Mouse (Mus musculus): ENCODE measurements around the gene Uqcr11. TPM values are rescaled to one million over a fixed set of nuclear protein-coding genes. Genes with fewer than 3 reads are reported as not detected.

Uqcr11 gene
- polyA plus RNA-seq, 1 experiment from 2014 or later = 899 TPM

DNA sequence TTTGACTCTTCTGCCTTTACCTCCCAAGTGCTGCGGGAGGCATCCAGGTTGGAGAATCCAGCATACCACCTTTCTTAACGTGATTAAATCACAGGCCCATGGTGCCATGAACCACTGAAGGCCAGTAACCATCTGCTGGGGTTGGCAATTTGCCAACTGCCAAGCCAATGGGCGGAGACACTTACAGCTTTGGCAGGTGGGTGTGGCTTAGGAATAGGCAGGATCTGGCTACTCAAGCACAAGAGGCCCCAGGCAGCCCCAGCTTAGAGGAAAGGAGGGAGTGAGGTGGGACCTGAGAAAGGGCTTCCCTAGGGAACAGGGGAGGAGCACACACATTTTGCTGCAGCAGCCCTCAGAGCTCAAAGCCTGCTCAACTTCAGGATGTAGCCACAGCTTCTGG, 11.7 kb upstream of the Uqcr11 start:
- WGBS = 46% methylated on average over 3 of the region's 3 CpGs
- Histone ChIP-seq H3K4me3 (ENCODE audit: low read depth, low read length) (no peak overlapping the region), H3K4me2 (replicated peaks; ENCODE audit: low read depth) (no peak overlapping the region), H3K4me1 (replicated peaks; ENCODE audit: control insufficient read depth, insufficient read depth) (no peaks in the 10 kb centered on the region), H3K27me3 (ENCODE audit: control insufficient read depth, insufficient read depth, low read length) (no peaks in the 10 kb centered on the region), H3K9me3 (ENCODE audit: control insufficient read depth, low read length) (no peaks in the 10 kb centered on the region), H3K9ac (ENCODE audit: low read length) (0 out of 2 replicates have a peak overlapping the region, but pooled peaks have one; percentile 14), H3K36me3 (ENCODE audit: control insufficient read depth, insufficient read depth, low read length) (peaks cover 60% of the 10 kb centered on the region), H3K27ac (replicated peaks) (peak overlapping the region; percentile 61; the same call in 1 of the 2 replicates)
- DNase-seq (ENCODE audit: low spot score) (peak; percentile 82), ATAC-seq (ENCODE audit: low FRiP score, low TSS enrichment) (peak; percentile 53)
- TF ChIP-seq EP300 (optimal IDR thresholded peaks at IDR 0.05) (no peak), CTCF (IDR thresholded peaks at IDR 0.05; ENCODE audit: low read depth) (no peak)

DNA sequence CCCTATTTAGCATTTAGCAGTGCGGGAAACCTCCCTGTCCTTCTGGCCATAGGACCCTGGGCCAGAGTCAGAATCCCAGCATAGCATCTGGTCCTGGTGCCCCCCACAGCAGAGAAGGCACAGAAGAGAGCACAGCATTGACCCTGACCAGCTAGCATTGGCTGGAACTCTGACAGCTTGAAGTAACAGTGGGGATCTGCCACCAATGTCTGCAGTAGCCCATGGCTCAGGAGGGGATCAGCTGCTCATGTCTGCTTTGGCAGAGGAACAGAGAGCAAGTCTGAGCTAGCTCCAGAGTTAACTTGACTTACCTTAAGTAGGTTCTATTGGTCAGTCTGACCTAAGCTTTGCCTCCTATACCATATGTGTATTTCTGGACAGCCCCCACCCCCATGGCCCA, 11.2 kb upstream of the Uqcr11 start:
- TF ChIP-seq CTCF (IDR thresholded peaks at IDR 0.05; ENCODE audit: low read depth) = no peak
- TF ChIP-seq EP300 (optimal IDR thresholded peaks at IDR 0.05) = no peak
- 95% methylated on average over 1 of the region's 1 CpGs for WGBS
- Histone ChIP-seq H3K9ac (ENCODE audit: low read length) (no peak overlapping the region), H3K4me3 (ENCODE audit: low read depth, low read length) (no peak overlapping the region), H3K27ac (replicated peaks) (no peak overlapping the region), H3K4me1 (replicated peaks; ENCODE audit: control insufficient read depth, insufficient read depth) (no peaks in the 10 kb centered on the region), H3K27me3 (ENCODE audit: control insufficient read depth, insufficient read depth, low read length) (no peaks in the 10 kb centered on the region), H3K4me2 (replicated peaks; ENCODE audit: low read depth) (no peak overlapping the region), H3K36me3 (ENCODE audit: control insufficient read depth, insufficient read depth, low read length) (peaks cover 60% of the 10 kb centered on the region), H3K9me3 (ENCODE audit: control insufficient read depth, low read length) (no peaks in the 10 kb centered on the region)
- DNase-seq (ENCODE audit: low spot score) = no peak
- ATAC-seq (ENCODE audit: low FRiP score, low TSS enrichment) = no peak

DNA sequence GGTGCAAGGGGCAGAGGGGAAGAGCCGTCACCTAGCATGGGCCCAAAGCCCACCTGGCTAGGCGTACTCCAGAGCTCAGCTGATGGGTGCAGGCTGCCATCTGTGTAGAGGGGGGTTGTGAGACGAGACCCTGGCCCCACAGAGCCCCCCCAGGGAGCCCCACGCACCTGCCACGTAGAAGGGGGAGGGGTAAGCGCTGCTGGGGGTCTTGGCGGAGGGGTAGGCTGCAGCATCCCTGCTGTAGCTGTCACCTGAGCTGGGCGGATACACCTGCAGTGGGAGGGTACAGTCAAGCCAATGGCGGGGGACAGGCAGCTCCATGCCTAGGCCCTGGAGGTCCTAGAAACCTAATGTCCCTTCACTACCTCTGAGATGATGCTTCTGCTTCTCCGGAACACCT, 10.7 kb upstream of the Uqcr11 start:
- H3K9ac ChIP-seq (ENCODE audit: low read length) = no peak overlapping the region
- no peak overlapping the region for H3K4me3 ChIP-seq (ENCODE audit: low read depth, low read length)
- no peak for TF ChIP-seq CTCF (IDR thresholded peaks at IDR 0.05; ENCODE audit: low read depth)
- no peak for TF ChIP-seq EP300 (optimal IDR thresholded peaks at IDR 0.05)
- no peaks in the 10 kb centered on the region for H3K4me1 ChIP-seq (replicated peaks; ENCODE audit: control insufficient read depth, insufficient read depth)
- WGBS = 91% methylated on average over 10 of the region's 10 CpGs
- H3K27ac ChIP-seq (replicated peaks) = no peak overlapping the region
- DNase-seq (ENCODE audit: low spot score) (no peak), ATAC-seq (ENCODE audit: low FRiP score, low TSS enrichment) (no peak)
- no peak overlapping the region for H3K4me2 ChIP-seq (replicated peaks; ENCODE audit: low read depth)
- H3K9me3 ChIP-seq (ENCODE audit: control insufficient read depth, low read length) = no peaks in the 10 kb centered on the region
- H3K27me3 ChIP-seq (ENCODE audit: control insufficient read depth, insufficient read depth, low read length) = no peaks in the 10 kb centered on the region
- peaks cover 63% of the 10 kb centered on the region for H3K36me3 ChIP-seq (ENCODE audit: control insufficient read depth, insufficient read depth, low read length)

DNA sequence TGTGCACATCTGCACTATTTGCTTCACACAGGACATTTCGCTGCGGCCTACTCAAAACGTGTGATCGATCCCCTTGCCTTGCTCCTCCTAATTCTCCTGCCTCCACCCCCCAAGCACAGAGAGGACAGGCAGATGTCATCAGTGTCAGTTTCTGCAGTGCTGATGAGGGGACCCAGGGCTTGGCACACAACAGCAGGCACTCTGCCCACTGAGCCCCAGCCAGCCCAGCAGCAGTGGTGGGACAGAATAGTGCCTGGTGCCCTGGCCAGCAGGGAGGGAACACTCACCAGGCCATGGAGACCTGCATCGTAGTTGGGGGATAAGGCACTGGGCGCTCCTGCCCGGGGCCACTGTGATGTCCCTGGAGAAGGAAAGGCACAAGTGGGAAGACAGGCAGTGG, 8.9 kb upstream of the Uqcr11 start:
- 89% methylated on average over 7 of the region's 7 CpGs for WGBS
- H3K9me3 ChIP-seq (ENCODE audit: control insufficient read depth, low read length) = no peaks in the 10 kb centered on the region
- no peak for DNase-seq (ENCODE audit: low spot score)
- H3K4me2 ChIP-seq (replicated peaks; ENCODE audit: low read depth) = no peak overlapping the region
- no peak for ATAC-seq (ENCODE audit: low FRiP score, low TSS enrichment)
- H3K36me3 ChIP-seq (ENCODE audit: control insufficient read depth, insufficient read depth, low read length) = peaks cover 67% of the 10 kb centered on the region
- no peak overlapping the region for H3K4me3 ChIP-seq (ENCODE audit: low read depth, low read length)
- H3K27ac ChIP-seq (replicated peaks) = no peak overlapping the region
- H3K27me3 ChIP-seq (ENCODE audit: control insufficient read depth, insufficient read depth, low read length) = no peaks in the 10 kb centered on the region
- TF ChIP-seq CTCF (IDR thresholded peaks at IDR 0.05; ENCODE audit: low read depth) = no peak
- no peak for TF ChIP-seq EP300 (optimal IDR thresholded peaks at IDR 0.05)
- no peak overlapping the region for H3K9ac ChIP-seq (ENCODE audit: low read length)
- H3K4me1 ChIP-seq (replicated peaks; ENCODE audit: control insufficient read depth, insufficient read depth) = no peaks in the 10 kb centered on the region

DNA sequence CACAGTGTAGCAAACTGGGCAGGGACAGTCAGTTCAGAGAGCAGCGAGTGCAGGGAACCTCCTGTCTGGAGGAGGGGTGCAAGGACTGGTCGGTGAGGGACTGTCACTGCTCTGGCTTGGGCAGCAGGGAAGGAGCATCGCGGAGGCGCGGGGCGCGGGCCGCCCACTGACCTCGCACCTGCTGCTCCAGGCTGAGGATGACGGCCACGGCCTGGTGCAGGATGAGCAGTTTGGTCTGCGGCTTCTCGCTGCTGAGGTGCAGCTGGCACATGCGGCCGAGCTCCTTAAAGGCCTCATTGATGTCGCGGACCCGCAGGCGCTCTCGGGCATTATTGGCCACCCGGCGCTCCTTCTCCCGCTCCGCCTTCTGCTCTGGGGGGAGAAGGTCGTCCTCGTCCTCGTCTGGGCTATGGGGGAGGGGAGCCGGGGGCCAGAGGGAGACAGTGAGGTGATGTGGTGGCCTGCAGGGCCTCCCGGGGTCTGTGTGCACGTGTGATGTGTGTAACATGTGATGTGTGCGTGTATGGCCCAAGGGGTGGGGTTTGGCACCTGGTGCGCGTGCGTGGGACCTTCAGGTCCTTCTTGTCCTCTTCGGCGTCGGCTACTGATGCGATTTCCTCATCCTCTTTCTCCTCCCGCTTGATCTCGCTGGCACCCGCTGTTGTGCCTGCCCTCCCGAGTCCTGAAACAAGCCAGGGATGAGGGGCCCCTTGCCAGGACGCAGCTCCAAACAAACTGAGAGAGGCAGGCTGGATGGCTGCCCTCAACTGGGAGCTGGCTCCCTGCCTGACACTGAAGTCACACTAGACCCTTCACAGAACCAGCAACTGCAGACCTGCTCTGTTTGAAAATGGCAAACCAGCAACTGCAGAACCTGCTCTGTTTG, 6.3 kb upstream of the Uqcr11 start:
- H3K4me2 ChIP-seq (replicated peaks; ENCODE audit: low read depth) = no peak overlapping the region
- H3K4me3 ChIP-seq (ENCODE audit: low read depth, low read length) = no peak overlapping the region
- 73% methylated on average over 43 of the region's 44 CpGs for whole genome bisulfite sequencing
- H3K9ac ChIP-seq (ENCODE audit: low read length) = no peak overlapping the region
- TF ChIP-seq EP300 (optimal IDR thresholded peaks at IDR 0.05) = no peak
- no peak for TF ChIP-seq CTCF (IDR thresholded peaks at IDR 0.05; ENCODE audit: low read depth)
- H3K27ac ChIP-seq (replicated peaks) = peak overlapping the region; percentile 45
- peak; percentile 9; the same call in 1 of the 2 replicates for ATAC-seq (ENCODE audit: low FRiP score, low TSS enrichment)
- H3K27me3 ChIP-seq (ENCODE audit: control insufficient read depth, insufficient read depth, low read length) = no peaks in the 10 kb centered on the region
- H3K4me1 ChIP-seq (replicated peaks; ENCODE audit: control insufficient read depth, insufficient read depth) = no peaks in the 10 kb centered on the region
- peaks cover 60% of the 10 kb centered on the region for H3K36me3 ChIP-seq (ENCODE audit: control insufficient read depth, insufficient read depth, low read length)
- no peaks in the 10 kb centered on the region for H3K9me3 ChIP-seq (ENCODE audit: control insufficient read depth, low read length)
- DNase-seq (ENCODE audit: low spot score) = peak; percentile 53

DNA sequence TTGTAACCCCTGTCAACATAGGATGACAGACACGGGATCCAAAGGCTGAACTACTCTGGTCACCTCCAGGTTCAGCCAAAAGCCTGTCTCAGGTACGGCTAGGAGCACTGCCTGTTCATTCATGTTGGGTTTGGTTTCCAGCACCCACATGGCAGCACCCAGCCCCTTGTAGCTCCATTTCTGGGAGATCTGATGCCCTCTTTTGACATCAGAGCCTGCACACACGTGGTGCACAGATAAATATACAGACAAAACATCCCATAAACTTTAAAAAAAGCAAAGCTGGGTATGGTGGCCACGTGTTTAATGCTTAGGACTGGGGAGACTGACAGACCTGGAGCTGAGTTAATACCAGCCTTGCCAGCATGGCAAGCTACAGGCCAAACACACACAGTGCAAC, 1.3 kb upstream of the Uqcr11 start:
- 0 out of 2 replicates have a peak overlapping the region, but pooled peaks have one; percentile 8 for H3K27ac ChIP-seq (replicated peaks)
- H3K36me3 ChIP-seq (ENCODE audit: control insufficient read depth, insufficient read depth, low read length) = peaks cover 32% of the 10 kb centered on the region
- ATAC-seq (ENCODE audit: low FRiP score, low TSS enrichment) (no peak), DNase-seq (ENCODE audit: low spot score) (no peak)
- H3K4me2 ChIP-seq (replicated peaks; ENCODE audit: low read depth) = no peak overlapping the region
- TF ChIP-seq EP300 (optimal IDR thresholded peaks at IDR 0.05) (no peak), CTCF (IDR thresholded peaks at IDR 0.05; ENCODE audit: low read depth) (no peak)
- H3K9ac ChIP-seq (ENCODE audit: low read length) = no peak overlapping the region
- H3K9me3 ChIP-seq (ENCODE audit: control insufficient read depth, low read length) = no peaks in the 10 kb centered on the region
- no peak overlapping the region for H3K4me3 ChIP-seq (ENCODE audit: low read depth, low read length)
- no peaks in the 10 kb centered on the region for H3K4me1 ChIP-seq (replicated peaks; ENCODE audit: control insufficient read depth, insufficient read depth)
- no peaks in the 10 kb centered on the region for H3K27me3 ChIP-seq (ENCODE audit: control insufficient read depth, insufficient read depth, low read length)
- 31% methylated on average over 4 of the region's 4 CpGs for WGBS
